ENCODE assay signal across 17 mouse cellular contexts in the genomic region with DNA sequence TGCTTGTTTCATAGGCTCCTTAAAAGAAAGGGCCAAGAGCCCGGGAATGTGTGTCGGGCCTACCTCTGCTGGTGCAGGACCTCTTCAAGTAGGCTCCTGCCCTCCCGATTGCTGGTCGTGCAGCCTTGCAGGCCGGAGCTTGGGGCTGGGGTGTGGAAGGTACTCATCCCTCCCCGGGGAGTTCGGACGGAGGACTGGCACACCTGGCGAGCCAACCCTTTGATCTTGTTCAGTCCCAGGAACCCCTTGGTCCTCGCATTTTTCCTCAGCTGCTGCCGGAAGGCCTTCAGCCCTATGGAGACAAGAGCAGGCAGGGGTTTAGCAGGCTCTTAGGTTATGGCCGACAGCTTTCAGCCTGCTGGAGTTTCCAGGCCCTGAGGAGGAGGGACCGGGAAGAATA.
"Had no signal": no experiment of that assay in that cellular context is flagged by ENCODE, and none has a peak within 500 bp of the region (broad histone marks: within the 10 kb centered on the region; RNA-seq: fewer than 3 reads in every experiment).

No protein-coding gene starts in this region.

- H3K4me2 ChIP-seq: limb, embryonic 12.5 days; liver, embryonic 15.5 days; midbrain, embryonic 12.5 days; neural tube, embryonic 15.5 days had no signal

- H3K27ac ChIP-seq: kidney, postnatal 0 days; limb, embryonic 12.5 days; liver, embryonic 15.5 days; macrophage; midbrain, embryonic 12.5 days; neural tube, embryonic 15.5 days had no signal

- H3K9me3 ChIP-seq: limb, embryonic 12.5 days; liver, embryonic 15.5 days; megakaryocyte, embryonic 14.5 days; midbrain, embryonic 12.5 days; neural tube, embryonic 15.5 days had no signal

- H3K27me3 ChIP-seq: limb, embryonic 12.5 days; liver, embryonic 15.5 days; midbrain, embryonic 12.5 days; neural tube, embryonic 15.5 days had no signal

- DNase-seq: kidney, adult 11 months; kidney, adult 9 months; layer of hippocampus, adult 9-11 months; layer of hippocampus, postnatal 36 days; lung, adult 2 months; lung, postnatal 10 days; right cerebral cortex, adult 18-20 months; right cerebral cortex, postnatal 25 days; thymus, postnatal 36 days had no signal

- H3K9ac ChIP-seq: limb, embryonic 12.5 days; liver, embryonic 15.5 days; midbrain, embryonic 12.5 days; neural tube, embryonic 15.5 days had no signal

- H3K4me3 ChIP-seq: limb, embryonic 12.5 days; liver, embryonic 15.5 days; megakaryocyte, embryonic 14.5 days; midbrain, embryonic 12.5 days; myocyte; neural tube, embryonic 15.5 days had no signal
